Mouse (Mus musculus) heart, embryonic 14.5 days (tissue): Measurements from ENCODE around the gene Gm21209. TPM values are rescaled to one million over a fixed set of nuclear protein-coding genes. Genes with fewer than 3 reads are reported as not detected.
"Not testable (repeated sequence)": the region's sequence is repeated elsewhere in the genome, so short reads cannot be mapped to it uniquely, and the experiment has no call there.

ENCODE experiments used
- ATAC-seq: fragments of 200-750 bp; cut with Nextera tagmentation; 2 replicates; pipeline ENCODE4 v1.8.0; 2017; ENCODE audit warnings: low read depth, moderate TSS enrichment; ENCODE audit not compliant: insufficient number of reproducible peaks, insufficient read depth, low FRiP score
- H3K27ac ChIP-seq, 2 experiments: fragments of 200-500 bp in 1 of 2; fragments of 300-500 bp in 1 of 2; sonication (generic) in 1 of 2; replicated peaks in 1 of 2; 2 replicates each; pipeline ENCODE4 v1.5.1; 2012 to 2014; ENCODE audit warnings: low read depth in 2 of 2, low read length in 2 of 2, control low read depth in 1 of 2, mild to moderate bottlenecking in 1 of 2, mixed read lengths in 1 of 2; ENCODE audit not compliant: control insufficient read depth in 1 of 2, insufficient read depth in 1 of 2
- H3K27me3 ChIP-seq: fragments of 300-500 bp; sonication (generic); 2 replicates; pipeline ENCODE4 v1.6.1; 2014; ENCODE audit warnings: mild to moderate bottlenecking, low read length, control low read depth; ENCODE audit not compliant: control insufficient read depth, insufficient read depth
- H3K36me3 ChIP-seq: fragments of 300-500 bp; sonication (generic); 2 replicates; pipeline ENCODE4 v1.6.1; 2014; ENCODE audit warnings: mild to moderate bottlenecking, control low read depth, low read length, mixed read lengths; ENCODE audit not compliant: control insufficient read depth, insufficient read depth
- H3K4me1 ChIP-seq, 2 experiments: fragments of 200-500 bp in 1 of 2; fragments of 300-500 bp in 1 of 2; sonication (generic) in 1 of 2; 2 replicates each; pipeline ENCODE4 v1.6.1; 2012 to 2014; ENCODE audit warnings: low read length in 2 of 2, control low read depth in 1 of 2, mixed read lengths in 1 of 2; ENCODE audit not compliant: control insufficient read depth in 2 of 2, insufficient read depth in 2 of 2
- H3K4me2 ChIP-seq: fragments of 300-500 bp; sonication (generic); 2 replicates; pipeline ENCODE4 v1.6.1; 2014; ENCODE audit warnings: mild to moderate bottlenecking, low read length
- H3K4me3 ChIP-seq, 2 experiments: fragments of 200-500 bp in 1 of 2; fragments of 300-500 bp in 1 of 2; sonication (generic) in 1 of 2; 2 replicates each; pipeline ENCODE4 v1.5.1; 2012 to 2014; ENCODE audit warnings: low read length in 2 of 2, mild to moderate bottlenecking in 2 of 2, control low read depth in 1 of 2, low read depth in 1 of 2, moderate library complexity in 1 of 2; ENCODE audit not compliant: control insufficient read depth in 1 of 2, insufficient read depth in 1 of 2
- H3K9ac ChIP-seq: fragments of 300-500 bp; sonication (generic); 2 replicates; pipeline ENCODE4 v1.6.1; 2014; ENCODE audit warnings: mild to moderate bottlenecking, low read length
- H3K9me3 ChIP-seq: fragments of 300-500 bp; sonication (generic); 2 replicates; pipeline ENCODE4 v1.6.1; 2016; ENCODE audit warnings: low read length, control low read depth; ENCODE audit not compliant: control insufficient read depth
- WGBS: fragments of 180-500 bp; shearing (Covaris S2); extraction: QIAGEN DNeasy Blood & Tissue Kit; methylation state at CpG from one replicate; pipeline ENCODE4 v1.1.7; 2014; 5-methylcytosine and 5-hydroxymethylcytosine counted together
- polyA plus RNA-seq: library from polyadenylated mRNA; unstranded; fragments of >200 nt; fragmentation: Nextera tagmentation; extraction: Ambion mirVana; gene quantifications from 2 replicates; pipeline ENCODE4 v1.2.1, GENCODE M21; 2014

Gm21209 gene
- not detected in 2 replicates for polyA plus RNA-seq

DNA sequence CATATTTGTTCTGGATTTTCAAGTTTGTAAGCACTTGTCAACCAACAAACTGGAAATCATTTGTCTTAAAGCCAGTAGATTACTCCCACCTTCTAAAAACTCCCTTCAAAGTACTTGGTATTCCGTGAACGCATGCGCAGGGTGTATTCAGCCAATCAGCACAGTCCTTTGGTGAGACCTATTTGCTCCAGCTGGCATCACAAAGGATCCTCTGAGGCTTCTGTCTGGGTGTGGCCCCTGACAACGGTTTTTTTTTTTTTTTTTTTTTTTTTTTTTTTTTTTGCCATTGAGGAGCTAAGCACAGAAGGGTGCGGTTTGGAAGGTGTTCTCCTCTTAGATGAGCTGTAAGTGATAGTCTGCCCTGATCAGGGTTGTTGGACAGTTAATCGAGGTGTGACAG, at the start of gene Gm21209:
Gene Gm21209, plus strand, starts transcription at position 301 of the 400 bp plus-strand sequence.
- H3K4me1 ChIP-seq, H3K27ac ChIP-seq, H3K9me3 ChIP-seq, H3K9ac ChIP-seq, H3K36me3 ChIP-seq, H3K27me3 ChIP-seq, ATAC-seq, H3K4me2 ChIP-seq, H3K4me3 ChIP-seq: not testable (repeated sequence)
- no CpG with 5 or more reads among the region's 6 CpGs for WGBS
